Mouse (Mus musculus) limb, embryonic 15.5 days (tissue): Measurements from ENCODE around the gene Ikzf1. TPM values are rescaled to one million over a fixed set of nuclear protein-coding genes. Genes with fewer than 3 reads are reported as not detected.

Source experiments
- polyA plus RNA-seq: library from polyadenylated mRNA; unstranded; fragments of >200 nt; fragmentation: Nextera tagmentation; extraction: Ambion mirVana; gene quantifications from 2 replicates; pipeline ENCODE4 v1.2.1, GENCODE M21; 2015

Ikzf1 gene
- polyA plus RNA-seq, 1 experiment from 2014 or later, result 2.5 TPM

Other genes with a start within 250 kb of the Ikzf1 start
- gene Spata48, start 222.9 kb upstream of the Ikzf1 start, polyA plus RNA-seq, result 0.28 and 0.50 TPM in 2 replicates
- 0.58 and 0.63 TPM in 2 replicates for gene Zpbp, start 222.6 kb upstream of the Ikzf1 start, polyA plus RNA-seq
- gene 4930512M02Rik, start 57.2 kb upstream of the Ikzf1 start, polyA plus RNA-seq, result not detected in 2 replicates
- 41.8 and 43.2 TPM in 2 replicates for gene Fignl1, start 124.0 kb downstream of the Ikzf1 start, polyA plus RNA-seq
- gene Ddc, start 213.1 kb downstream of the Ikzf1 start, polyA plus RNA-seq, result 17.6 and 35.9 TPM in 2 replicates